Mouse (Mus musculus): ENCODE measurements around the gene Acr.
A peak's percentile ranks its signal among the peaks of the same experiment; 100 is the strongest.

GRCm38 (mm10) chr15:89622312-89622958, 54.3 kb downstream of the Acr start:
- TF ChIP-seq CTCF (IDR thresholded peaks at IDR 0.05; ENCODE audit: extremely low read depth, insufficient read depth, insufficient read length, insufficient replicate concordance), result peak; percentile 13; the same call in 1 of the 2 replicates
- TF ChIP-seq POLR2A (IDR thresholded peaks at IDR 0.05; ENCODE audit: low read depth, low read length), result no peak

Data from spleen, adult 2 months (tissue).